Mouse (Mus musculus): ENCODE results near the gene Epha7. TPM values are rescaled to one million over a fixed set of nuclear protein-coding genes. Genes with fewer than 3 reads are reported as not detected.

Gene Epha7
- total RNA-seq, 2 experiments from 2014 or later, result 7.1 to 11.0 TPM

DNA sequence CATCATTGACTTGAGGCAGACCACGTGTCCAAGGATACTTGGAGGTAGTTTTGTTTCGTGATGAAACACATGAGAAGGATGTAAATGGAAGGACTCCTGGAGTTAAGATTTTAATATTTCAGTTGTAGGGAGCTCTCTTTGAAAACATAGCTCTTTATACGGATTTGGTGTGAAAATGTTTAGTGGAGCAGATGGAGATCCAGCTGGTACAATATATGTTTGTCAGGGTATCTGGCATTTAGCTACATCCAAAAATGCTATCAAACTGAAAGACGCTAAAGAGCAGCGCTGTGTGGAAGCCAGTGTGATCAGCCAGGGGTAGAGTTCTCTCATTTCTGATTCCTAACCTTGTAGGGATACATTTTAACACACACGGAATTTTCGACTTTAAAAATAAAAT lies 82.5 kb downstream of the Epha7 start:
- intact Hi-C loops (cut with DNase I), result no loop called here
- no peak for DNase-seq

DNA sequence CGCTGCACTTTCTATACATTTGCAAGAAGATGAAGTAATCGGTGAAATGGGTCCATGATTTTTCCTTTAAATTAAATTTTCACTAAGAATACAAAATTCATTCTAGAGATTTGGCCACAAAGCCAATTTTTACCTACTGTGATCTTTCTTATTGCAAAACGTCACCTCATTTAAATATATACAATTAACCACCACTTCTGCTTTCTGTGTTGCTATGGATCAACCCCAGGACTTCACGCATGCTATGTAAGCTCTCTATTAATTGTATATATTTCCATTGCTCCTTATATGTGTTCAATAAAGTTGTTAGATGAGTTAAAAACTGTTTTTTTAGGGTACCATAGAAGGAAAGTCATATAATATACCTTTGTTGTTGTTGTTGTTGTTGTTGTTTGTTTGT lies 86.4 kb downstream of the Epha7 start:
- intact Hi-C loops (cut with DNase I), result no loop called here
- no peak for DNase-seq

DNA sequence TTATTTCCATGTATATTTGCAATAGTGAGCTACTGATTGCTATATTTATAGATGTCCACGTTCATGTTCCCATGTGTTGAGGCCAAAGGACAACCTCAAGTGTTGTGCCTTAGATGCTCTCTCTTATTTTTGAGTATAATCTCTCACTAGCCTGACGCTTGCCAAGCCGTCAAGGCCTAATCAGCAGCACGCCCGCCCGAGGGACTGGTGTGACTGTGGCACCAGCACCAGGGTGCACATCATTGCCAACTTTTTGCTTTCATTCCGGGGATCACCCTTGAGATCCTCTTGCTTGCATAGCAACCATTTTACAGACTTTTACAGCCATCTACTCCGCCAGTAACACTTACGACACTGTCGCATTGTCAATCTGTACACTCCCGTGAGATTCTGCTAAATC lies 86.9 kb downstream of the Epha7 start:
- DNase-seq, result peak; percentile 19 to 42
- intact Hi-C loops (cut with DNase I), result no loop called here

DNA sequence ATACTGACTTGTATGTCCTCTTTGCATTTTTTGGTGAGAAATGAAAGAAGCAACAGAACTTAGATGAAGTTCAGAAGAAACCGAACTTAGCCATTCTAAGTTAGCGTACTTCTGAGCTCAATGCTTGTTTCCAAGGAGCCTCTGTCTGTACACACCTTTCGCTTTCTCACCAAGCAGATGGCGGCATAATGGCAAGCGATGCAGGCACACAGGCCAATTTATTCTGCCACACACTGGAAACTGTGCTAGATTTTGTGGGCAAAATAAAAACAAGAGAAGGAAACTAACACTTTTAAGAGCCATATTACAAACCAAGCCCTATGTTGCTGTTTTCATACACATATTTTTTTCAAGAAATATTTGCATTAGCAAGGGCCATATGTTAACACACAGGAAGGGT lies 88.6 kb downstream of the Epha7 start:
- DNase-seq, result no peak
- intact Hi-C loops (cut with DNase I), result no loop called here

DNA sequence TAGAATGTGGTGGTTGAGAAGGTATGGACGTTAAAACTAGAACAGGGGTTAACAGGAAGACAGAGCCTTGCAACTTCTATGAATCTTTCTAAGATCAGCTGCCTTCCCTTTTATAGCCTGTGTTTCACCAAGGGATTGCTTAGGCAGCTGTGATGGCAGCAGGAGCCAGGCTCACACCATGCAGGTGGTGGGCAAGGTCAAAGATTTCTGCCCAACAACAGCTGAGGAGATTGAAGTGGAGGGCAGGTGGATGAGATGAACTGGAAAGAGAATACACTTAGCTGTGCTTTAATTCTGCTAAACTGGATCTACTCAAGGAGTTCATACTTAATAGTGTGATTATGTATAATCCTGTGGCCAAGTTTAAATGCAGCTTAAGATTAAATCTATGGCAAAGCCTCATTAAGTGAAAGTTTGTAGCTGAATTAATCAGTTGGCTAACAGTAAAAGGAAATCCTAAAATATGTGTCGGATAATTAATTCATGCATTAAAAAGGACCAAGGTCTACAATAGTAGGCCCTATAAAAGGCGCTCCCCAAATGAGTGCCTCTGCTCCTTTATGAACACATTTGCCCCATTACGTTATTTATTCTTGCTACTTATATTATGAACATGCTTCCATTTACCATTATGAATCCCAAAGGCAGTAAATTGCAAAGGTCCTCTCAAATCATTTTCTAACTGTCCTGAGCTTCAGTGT lies 89.2 kb downstream of the Epha7 start:
- DNase-seq, result no peak
- intact Hi-C loops (cut with DNase I), result no loop called here

DNA sequence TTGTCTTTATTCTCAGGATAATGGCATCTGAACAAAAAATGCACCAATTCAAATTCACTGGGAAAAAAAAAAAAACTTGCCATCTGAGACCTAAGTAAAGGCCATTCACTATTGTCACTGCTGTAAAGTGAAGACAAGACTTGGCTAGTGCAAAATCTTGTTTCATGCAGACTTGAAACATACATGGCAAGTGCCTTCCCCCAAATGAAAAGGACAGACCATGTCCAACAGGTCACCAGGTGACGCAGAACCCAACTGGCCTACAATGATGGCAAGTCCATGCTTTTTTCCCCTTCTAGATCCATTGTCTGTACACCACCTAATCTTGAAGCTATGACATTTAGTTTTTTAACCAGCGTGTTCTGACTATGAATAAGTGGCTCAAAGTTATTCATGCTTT lies 94.1 kb downstream of the Epha7 start:
- intact Hi-C loops (cut with DNase I), result no loop called here
- no peak for DNase-seq

DNA sequence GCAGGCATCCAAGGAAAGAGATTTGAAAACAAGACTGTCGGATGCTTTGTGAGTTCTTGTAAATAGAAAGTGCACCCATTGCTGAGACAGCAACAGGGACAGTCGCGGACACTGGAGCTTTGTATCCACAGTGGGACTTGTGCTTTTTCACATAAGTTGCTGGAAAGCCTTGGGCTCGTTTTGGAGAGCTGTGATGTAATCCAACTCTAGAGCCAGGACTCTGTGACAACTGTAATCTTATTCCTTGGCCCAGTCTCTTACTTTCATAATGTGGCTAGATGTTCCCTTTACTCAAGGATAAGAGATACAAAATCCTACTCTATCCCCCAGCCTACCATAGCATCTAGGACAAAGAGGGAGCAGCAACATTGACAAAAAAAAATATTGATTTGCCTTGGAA lies 97.2 kb downstream of the Epha7 start:
- intact Hi-C loops (cut with DNase I), result no loop called here
- DNase-seq, result peak; percentile 10 to 32

DNA sequence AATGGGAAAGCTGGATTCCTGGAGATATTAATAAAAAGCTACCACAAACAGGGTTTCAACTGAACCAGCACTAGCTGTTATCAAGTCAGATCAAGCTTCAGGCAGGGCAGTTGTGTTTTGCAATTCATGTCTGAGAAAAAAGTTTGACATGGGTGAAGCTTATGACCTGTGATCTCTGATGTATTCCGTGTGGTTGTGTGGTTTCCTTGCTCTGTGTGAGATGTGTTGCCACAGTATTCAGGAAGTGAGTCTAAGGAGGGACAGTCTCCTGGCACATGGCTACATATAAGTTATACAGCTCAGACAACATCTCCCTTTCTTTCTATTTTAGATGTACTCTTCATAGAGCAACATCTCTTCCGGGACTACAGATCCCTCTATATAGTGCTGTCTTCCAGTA lies 99.1 kb downstream of the Epha7 start:
- intact Hi-C loops (cut with DNase I), result no loop called here
- no peak for DNase-seq

DNA sequence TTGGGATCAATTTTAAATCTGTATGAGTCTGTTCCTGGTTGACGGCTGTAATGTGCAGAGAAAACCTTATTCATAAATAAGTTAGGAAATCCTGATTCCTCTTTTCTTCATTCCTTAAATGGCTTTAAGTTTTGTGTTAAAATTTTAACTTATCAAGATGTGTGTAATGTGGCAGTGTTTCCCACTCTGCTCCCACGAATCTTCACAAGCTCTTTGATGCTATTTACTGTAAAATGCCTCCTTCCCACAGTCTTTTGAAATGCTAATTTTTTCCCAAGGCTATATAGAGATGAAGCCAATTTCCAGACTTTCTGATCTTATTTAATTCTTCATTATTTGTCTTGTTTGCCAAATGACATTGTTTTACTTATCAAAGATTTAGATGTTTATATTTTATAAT lies 100.7 kb downstream of the Epha7 start:
- no peak for DNase-seq
- intact Hi-C loops (cut with DNase I), result no loop called here

DNA sequence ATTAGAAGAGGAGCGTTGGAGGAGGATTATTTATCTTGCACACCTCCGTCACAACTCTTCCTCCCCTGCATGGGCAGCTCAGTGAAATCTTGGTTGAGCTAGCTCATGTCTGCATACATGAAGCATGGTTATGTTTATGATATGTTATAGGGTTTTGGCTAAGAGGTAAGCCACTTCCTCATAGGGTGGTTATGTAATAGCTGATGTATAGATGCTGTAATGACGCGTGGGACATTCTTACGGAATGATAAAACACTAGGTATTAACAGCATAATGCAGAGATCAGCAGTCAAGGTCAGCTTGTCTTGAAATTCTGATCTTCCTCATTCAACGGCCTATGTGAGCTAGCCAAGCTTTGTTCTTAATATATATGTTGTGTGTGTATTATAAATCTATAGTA lies 107.7 kb downstream of the Epha7 start:
- no peak for DNase-seq
- intact Hi-C loops (cut with DNase I), result no loop called here

DNA sequence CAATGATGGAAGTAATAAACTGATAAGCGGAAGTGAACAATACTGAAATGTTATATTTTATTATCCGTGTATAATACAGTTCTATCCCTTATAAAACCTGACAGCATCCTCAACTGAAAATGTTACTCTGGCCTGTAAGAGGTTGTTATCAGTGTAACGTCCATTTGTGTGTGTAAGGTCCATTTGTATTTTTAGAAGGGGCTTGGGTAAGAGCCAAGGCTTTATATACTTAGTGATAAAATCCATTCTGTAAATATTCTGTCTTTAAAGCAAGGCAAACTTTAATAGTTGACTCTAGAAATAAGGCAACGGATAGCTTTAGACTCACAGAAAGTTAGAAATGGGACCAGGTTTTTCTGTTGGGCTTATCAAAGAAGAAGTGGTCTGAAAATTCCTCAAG lies 113.1 kb downstream of the Epha7 start:
- intact Hi-C loops (cut with DNase I), result no loop called here

DNA sequence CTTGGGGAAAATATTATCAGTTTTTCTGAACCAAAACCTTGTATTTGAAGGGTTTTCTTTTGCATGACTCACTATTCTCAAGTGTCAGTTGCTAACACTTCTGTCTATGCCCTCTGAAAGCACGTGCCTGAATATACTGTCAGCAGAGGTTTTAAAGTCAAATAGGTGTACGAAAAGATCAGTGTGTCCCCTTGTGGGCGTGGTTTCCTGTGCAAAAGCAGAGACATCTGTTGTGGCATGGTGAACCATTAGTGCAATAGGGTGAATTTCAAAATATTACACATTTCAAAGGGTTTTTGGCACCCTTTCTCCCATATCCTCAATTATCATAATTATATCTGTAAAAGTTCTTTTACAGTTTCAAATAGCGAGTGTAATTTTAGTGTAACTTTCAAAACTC lies 120.5 kb downstream of the Epha7 start:
- DNase-seq, result no peak
- intact Hi-C loops (cut with DNase I), result no loop called here

More for the DNA sequence above, 113.1 kb downstream of the Epha7 start:
- DNase-seq, result no peak

DNA sequence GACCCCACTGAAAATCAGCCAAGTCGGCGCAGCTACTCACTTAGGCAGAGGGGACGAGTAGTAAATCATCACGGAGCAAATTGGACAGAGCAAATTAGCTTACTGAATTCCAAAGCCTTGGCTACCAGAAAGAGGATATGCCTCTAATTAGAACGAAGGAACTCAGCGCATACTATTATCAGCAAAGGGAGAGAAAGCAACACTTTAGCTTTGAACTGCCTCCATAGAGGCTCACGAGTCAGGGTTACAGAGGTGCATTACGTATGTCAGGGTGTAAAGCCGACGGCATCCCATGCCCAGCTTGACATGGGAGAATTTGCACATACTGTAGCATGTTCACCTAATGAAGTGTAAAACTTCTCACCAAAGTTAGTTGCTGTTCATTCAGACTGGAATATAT lies 121.9 kb downstream of the Epha7 start:
- intact Hi-C loops (cut with DNase I), result no loop called here
- no peak for DNase-seq

DNA sequence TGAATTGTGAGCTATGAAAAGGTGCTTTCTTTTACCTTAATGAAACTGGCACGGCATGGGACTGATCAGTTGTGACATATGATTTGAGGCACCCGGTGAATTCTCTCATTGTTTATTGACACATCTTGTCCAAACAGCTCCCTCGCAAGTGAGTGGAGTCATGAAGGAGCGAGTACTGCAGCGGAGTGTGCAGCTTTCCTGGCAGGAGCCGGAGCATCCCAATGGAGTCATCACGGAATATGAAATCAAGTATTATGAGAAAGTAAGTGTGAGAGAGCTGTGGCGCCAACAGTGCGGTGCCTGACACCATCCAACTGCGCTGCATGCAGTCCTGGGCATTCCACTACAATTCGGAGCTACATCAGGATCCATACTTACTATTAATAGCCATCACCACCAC lies 122.6 kb downstream of the Epha7 start:
- no peak for DNase-seq
- intact Hi-C loops (cut with DNase I), result no loop called here

DNA sequence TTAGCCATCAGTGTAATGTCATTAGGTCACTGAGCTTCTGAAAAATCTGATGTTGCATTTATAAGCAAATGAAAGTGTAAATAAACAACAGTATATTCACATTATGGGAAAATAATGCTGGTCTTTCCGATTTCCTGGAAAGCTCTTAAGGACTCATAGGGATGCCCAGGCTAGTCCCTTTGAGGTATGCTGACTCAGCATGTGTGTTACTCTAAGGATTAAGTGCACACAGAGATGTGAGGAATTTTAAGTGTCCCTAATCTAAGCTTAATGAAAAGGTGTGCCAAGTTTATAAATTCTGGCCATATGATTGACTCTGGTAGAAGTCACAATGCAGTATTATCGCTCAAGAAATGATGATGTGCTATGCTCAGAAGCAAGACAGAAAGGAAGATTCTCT lies 127.8 kb downstream of the Epha7 start:
- intact Hi-C loops (cut with DNase I), result no loop called here

DNA sequence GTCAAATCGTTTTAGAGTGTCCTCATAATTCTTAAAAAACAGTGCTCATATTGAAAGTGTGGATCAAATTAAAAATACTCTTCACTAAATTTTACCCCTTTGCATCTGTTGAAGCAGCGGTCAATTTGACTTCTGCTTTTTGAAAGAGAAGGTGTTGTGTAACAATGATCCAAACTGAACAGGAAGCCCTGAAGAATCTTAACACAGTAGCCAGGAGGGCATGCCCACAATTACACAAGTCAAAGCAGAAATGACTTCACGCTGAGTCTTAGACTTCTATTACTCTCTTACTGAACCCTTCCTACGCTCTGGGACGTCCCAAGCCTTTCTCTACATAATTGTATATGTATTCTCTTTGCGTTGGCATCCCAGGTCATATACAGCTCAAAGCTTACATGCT lies 131.3 kb downstream of the Epha7 start:
- DNase-seq, result no peak
- intact Hi-C loops (cut with DNase I), result no loop called here

More for the DNA sequence above, 127.8 kb downstream of the Epha7 start:
- DNase-seq, result no peak

DNA sequence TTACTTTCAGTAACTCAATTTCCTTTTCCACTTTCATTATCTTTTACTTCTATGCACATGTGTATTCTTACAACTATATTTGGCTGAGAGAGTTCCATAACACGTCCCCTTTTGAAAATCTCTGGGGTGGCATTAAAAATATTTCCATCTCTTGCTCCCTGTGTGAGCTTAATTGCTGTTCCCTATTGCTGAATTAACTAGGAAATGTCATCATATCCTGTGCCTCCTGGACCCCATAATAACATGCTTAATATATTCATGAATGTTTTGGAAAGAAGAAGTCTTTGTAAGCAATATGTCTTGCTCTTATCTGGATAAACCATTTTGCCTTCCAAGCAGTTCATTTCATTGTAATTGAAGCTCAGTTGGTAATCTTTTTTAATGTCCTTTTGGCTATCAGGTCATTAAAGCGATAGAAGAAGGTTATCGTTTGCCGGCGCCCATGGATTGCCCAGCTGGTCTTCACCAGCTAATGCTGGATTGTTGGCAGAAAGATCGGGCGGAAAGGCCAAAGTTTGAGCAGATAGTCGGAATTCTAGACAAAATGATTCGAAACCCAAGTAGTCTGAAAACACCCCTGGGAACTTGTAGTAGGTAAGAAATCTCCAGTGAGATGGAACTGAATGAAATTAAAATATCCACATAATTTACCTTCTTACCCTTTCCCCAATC lies 148.1 kb downstream of the Epha7 start:
- intact Hi-C loops (cut with DNase I), result no loop called here
- DNase-seq, result no peak

DNA sequence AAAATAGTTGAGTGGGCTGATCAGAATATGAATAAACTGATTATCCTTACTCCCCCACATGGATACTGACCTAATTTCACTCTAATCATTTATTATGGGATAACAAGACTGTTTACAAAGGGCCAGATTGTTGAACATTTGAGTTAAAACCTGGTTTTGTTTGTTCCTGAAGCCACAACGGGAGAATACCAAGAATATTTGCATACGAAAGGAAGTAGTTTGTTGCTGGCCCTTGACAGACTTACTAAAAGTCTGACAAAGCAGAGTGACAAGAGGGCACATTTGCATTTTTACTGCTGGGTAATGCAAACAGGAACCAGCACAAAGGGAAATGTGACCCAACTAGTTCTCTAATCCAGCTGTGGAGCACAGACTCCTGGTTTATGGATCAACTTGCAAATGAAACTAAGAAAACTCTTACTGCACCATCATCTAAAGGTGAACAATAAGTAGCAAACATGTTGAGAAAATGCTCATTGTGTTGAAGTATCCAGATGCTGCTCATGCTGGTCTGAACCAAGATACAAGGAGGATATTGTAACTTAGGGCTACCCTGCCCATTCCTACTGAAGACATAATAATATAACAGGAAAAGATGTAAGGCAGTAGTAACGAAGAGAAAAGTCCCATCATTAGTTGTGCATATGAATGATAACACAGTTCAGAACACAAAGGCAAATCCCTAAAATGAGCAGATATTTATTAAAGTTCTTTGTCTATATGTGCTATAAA lies 154.8 kb downstream of the Epha7 start:
- DNase-seq, result no peak
- intact Hi-C loops (cut with DNase I), result no loop called here

DNA sequence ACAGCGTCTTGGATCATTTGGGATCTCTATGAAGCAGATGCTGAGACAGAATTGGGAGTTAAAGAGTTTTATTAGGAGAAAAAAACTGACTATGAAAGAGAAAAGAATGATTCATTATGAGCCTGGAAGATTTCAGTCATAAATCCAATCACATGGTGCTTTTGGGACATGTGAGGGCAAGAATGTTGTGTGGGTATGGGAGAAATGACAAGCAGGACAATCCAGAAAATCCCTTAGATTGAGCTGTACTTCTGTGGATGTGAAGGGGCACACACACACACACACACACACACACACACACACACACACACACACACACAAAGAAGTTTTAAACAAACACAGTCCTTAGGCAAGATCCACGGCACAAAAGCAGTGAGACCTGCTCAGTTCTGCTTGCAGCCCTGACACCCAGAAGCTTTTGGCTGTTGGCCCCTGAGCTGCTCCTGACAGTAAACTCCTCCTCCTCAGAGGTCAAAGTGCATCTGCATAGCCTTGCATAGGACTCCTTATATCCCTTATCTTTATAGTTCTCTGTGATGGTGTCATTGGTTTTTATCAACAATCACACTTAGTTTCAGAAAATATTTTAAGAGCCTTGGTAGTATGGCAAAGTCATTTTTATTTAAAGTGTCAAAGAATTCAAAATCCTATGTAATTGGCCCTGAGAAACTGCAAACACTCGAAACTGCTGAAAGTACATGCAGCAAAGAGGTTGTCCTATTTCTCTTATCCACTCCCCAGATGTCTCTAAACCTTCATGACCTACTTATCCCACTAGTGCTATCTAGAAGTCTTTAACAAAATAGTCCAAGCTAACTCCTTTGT lies 185.7 kb downstream of the Epha7 start:
- no peak for DNase-seq
- intact Hi-C loops (cut with DNase I), result no loop called here

DNA sequence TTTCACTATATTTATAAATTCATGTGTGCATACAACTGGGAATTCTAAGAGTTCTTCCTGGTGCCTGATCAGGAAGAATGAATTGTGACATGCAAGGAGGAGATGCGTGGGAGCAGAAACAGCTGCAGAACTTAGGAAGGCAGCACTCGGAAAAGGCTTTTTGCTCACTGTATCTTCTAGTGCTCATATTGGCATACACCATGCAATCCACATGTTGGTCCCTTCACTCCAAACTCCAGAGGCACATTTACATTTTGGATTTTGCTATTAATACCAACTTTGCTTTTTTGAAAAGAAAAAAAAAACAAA lies 186.3 kb downstream of the Epha7 start:
- peak in 1 of 2 experiments; percentile 2 for DNase-seq
- intact Hi-C loops (cut with DNase I), result no loop called here

DNA sequence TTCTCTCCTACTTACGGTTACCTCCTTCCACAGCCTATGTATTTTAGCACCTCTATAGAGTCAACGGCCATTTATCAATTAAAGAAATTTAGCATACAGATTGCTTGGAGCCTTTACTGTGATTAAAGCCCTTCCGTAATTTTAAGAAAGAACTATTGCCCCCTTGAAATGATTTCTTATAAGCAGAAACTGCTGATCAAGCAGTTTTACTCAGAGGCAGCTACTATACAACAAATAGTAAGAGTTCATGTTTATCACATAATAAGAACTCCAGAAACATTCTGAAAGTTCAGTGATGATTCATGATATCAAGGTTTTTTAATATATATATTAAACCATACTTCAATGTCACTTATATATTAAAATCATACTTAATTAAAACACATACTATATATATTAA lies 197.4 kb downstream of the Epha7 start:
- intact Hi-C loops (cut with DNase I), result no loop called here

More for the DNA sequence above, 197.4 kb downstream of the Epha7 start:
- DNase-seq, result no peak
